Mouse (Mus musculus): ENCODE data around the gene Tfip11.
A peak's percentile ranks its signal among the peaks of the same experiment; 100 is the strongest.

Tfip11 gene

DNA sequence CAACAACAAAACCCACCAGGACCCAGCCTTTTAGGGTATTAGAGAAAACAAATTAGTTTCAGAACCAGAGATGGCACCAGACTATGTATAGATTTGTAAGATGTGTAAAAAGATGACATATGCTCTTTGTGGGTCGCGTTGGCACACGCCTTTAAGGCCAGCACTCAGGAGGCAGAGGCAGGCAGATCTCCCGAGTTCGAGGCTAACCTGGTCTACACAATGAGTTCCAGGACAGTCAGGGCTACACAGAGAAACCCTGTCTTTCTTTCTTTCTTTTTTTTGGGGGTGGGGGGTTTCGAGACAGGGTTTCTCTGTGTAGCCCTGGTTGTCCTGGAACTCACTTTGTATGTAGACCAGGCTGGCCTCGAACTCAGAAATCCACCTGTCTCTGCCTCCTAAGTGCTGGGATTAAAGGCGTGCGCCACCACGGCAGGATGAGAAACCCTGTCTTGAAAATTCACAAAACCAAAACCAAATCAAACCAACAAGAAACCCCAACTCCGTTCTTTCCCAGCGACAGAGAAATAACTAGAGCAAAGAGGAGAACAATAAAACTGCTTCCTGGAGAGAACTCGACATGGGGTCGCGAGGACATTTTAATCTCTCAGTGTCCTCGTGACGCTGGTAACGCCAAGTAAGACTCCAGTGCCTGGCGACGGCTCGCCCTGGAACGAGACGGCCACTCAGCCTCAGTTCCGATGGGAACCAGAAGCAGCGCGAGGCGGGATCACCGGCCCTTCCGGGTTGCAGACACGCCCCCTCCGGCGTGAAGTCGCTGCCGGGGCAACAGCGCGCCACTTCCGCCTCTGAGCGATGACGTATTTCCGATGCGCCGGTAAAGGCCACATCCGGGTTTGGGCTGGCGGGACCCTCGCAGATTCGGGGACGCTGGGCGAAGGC lies at the start of gene Tfip11:
Gene Tfip11 (plus strand): TSS at position 813 of the 900 bp plus-strand sequence.
- DNase-seq (ENCODE audit: extremely low spot score, low spot score) = peak; percentile 99

GRCm38 (mm10) chr5:112276907-112277348 lies 49.2 kb upstream of the Tfip11 start:
- no peak for DNase-seq (ENCODE audit: extremely low spot score, low spot score)

GRCm38 (mm10) chr5:112277906-112278470 lies 48.2 kb upstream of the Tfip11 start:
- no peak for DNase-seq (ENCODE audit: extremely low spot score, low spot score)

DNA sequence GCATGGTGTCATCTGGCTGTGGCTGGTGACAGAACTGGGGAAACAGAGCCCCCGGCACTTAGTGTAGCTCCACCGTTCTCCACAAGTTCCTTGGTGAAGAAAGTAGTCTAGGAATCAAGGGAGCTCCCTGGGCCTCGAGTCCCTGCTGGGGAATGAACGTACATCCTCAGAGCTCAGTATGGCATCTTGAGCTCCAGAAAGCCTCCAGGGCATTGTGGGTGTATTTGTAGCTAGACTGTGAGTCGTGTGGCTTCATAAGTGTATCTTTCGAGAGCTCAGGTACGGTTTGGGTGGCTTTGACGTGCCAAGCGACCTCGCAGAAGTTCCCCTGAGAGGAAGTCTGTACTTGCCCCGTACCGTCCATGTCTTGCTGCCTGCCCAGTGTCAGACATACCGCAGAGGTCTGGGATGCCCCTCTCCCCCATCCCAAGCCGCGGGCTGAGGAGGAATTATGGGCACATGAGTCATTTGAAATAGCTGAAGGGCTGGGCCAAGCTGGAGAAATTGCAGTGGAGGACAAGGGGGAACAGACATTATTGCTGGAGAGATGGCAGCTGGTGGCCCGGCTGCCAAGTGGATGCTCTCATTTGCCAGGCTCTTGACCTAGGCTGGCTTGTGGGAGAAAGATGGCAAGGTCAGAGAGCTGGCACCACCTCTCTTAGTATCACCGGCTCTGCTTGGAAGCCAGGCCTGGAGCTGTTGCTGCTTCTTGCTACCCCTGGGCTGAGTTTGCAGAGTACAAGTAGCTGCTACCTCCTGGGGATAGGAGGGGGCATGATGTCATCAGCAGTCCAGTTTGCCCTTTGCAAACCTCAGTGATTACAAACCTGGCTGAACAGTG lies 46.8 kb upstream of the Tfip11 start:
- DNase-seq (ENCODE audit: extremely low spot score, low spot score) = no peak

DNA sequence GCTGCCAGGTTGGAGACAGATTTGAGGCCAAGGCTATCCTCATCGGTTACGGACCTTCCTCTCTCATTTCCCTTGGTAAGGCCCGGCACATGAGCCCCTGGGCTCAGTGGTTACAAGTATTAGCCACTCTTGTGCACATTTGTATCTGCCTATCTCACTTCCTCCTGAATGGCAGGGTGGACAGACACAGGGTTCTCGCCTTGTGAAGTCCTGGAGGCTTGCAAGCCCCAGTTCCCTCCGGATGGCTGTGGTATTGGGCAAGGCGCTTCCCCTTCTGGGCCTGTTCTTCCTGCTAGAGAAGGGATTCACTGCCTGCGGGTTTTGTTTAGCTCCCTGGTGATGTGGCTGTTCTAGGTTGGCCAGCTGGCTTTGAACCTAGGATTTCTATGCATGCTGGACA lies 46.0 kb upstream of the Tfip11 start:
- DNase-seq (ENCODE audit: extremely low spot score, low spot score) = no peak

DNA sequence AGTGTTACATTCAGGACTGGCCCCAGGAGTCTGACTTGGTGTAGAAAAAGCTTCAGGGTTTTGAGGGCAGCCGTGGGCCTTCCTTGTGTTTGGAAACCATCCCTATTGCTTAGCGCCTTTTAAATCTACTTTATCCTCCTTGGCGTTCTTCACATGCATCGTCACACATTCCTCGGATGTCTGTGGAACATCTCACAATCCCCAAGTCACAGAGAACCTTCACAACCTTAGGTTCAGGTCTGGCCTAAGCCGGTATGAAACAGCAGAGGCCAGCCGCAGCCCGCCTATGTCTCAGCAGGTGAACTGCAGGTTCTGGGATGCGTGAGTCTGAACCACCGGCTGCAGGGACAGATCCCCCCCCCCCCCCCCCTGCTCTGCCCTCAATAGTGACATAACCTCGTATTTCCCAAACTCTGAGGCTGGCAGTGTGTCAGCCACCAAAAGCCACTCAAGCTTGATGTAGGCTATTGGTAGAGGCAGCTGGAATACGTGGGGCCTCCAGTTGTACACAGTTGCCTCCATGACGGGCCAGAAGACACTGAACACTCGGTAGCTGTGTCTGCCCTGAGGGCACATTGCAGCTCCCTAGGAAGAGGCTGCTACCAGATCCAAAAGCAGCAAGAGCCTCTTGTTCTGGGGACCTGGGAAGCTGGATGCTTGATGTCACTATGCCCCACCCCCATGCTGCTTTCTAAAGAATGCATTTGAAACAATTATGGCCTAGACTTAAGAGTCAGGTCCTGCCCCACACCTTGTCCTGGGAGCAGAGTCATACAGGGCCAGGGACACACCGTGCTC lies 45.1 kb upstream of the Tfip11 start:
- no peak for DNase-seq (ENCODE audit: extremely low spot score, low spot score)

- DNase-seq (ENCODE audit: extremely low spot score, low spot score) = no peak
Observed at GRCm38 (mm10) chr5:112281676-112282075, 44.5 kb upstream of the Tfip11 start.

DNA sequence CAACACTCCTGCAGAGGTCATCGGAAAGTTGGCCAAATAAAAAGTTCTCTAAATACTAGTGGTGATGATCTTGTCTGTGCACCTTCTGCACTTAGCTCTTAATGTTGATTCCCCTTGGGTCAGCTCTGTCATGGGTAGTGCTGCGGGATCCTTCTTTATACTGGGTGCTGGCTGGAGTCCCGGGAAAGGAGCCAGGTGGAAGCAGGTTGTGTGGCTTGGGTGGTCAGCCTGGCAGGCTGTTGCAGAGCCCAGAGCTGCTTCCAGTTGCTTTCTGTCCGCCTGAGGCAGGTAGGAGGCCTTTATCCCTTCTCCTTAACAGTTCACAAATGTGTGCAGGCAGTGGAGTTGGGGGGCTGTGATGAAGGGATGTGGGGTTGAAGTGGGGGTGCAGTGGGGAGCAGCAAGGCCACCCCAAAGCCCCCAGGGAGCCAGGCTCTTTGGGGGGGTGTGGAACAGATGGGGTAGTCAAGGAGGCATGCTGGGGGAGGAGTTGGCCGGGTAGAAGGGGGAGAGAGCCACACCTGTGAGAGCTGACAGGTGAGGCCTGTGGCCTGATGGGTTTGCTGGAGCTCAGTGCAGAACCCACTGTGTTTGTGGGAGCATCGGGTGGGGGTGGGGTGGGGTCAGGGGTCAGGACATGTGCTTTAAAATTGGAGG lies 43.9 kb upstream of the Tfip11 start:
- no peak for DNase-seq (ENCODE audit: extremely low spot score, low spot score)

- DNase-seq (ENCODE audit: extremely low spot score, low spot score) = no peak
Observed at GRCm38 (mm10) chr5:112282780-112283482, 43.2 kb upstream of the Tfip11 start.

DNA sequence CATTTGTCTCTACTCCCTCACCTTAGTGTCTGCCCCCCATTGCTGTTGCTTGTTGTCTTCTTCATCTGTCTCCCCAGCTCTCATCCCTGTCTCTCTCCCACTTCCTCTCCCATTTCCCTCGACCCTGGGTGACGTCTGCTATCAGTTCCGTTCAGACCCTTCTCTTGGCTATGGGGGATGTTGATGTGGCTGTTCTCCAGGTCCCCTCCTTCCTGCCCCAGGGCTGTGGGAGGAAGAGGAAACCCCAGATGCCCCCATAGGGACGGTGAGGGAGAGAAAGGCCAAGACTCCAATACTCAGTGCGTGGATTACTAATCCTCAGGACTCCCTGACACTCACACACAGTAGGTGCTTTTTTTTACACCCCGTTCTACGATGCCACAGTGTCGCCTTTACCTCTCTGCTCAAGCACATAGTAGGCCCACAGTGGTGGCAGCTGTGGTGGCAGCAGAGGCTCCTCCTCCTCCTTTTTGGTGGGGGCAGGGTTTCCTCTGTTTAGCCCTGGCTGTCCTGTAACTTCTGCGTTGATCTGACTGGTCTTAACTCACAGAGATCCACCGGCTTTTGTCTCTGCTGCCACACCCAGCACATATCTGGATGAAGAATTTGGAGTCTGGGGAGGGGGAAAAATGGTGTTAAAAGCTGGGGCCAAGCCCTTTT lies 42.5 kb upstream of the Tfip11 start:
- no peak for DNase-seq (ENCODE audit: extremely low spot score, low spot score)

DNA sequence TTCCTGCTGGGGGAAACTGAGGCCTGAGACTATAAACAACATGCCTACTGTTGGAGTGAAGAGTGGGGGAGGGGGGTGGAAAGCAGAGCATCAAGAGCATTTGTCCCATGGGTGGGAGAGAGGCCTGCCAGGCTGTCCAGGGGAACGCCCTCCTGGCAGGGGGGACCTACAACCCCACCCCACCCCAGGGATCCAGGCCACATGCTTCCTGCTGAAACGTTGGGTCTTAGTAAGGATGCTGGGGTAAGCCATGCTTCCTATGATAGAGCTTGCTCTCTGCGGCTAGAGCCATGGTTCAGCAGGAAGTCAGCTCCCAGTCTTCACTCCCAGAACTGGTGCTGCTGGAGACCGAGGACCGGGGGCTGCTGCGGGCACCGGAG lies 42.0 kb upstream of the Tfip11 start:
- DNase-seq (ENCODE audit: extremely low spot score, low spot score) = no peak

DNA sequence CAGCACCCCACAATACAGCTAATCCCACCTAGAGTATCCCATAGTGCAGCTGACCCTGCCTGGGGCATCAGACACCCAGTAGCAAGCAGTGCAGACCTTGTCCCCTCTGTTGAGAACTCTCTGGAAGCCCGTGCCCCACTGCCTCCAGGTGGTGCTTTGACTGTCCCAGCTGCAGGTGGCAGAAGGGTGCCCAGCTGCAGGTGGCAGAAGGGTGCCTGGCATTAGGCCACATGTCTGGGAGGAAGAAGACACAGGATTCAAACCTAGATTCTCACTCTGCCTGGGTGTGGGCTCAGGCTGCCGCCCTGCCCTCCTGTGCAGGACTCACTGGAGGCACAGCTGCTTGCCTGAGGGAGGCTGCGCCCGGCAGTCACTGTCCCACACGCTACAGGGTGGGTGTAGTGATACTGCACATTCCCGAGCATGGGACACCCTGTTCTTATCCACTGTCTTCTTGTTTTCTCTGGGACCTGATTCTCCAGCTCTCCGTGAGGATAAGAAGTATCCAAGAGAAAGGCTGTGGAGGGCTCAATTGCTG lies 40.5 kb upstream of the Tfip11 start:
- no peak for DNase-seq (ENCODE audit: extremely low spot score, low spot score)

DNA sequence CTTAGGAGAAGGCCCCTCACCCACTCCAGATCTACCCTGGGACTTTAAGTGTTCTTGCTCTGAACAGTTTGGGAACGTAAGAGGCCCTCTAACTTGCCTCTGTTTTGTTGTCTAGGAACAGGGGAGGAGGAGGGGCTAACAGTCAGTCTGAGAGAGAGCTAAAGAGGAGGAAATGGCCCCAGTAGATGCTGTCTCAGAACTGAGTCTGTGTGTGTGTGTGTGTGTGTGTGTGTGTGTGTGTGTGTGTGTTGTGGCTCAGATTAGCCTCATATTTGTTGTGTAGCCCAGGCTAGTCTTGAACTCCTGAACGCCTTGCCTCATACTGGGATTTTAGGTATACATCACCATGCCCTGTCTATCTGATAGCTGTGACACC lies 39.6 kb upstream of the Tfip11 start:
- DNase-seq (ENCODE audit: extremely low spot score, low spot score) = no peak

DNA sequence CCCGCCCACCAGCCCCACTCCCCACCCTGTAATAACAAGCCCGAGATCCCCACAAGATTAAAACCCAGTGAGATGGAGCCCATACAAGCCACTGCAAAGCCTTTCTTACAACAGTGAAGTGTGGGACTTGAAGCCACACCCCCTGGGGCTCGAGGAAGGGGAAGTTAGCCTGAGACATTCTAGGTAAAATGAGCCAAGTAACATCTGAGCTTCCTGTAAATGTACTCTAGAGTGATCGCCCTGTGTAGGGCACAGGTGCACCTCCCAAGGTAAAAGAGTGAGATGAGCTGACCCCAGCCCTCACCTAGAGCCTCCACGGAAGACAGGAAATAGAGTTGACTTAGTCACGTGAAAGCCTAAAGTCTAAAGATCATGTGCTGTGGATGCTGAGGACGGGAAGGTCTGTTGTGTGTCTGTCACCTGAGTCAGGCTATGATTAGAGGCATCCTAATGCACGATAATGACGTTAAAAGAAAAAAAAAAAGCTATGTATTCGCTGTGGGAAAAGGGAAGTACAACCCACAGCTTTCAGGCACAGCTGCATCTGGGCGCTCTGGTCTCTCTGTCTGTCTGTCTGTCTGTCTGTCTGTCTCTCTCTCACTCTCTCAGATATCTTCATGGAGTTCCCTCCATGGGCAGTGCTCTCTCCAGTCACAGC lies 39.0 kb upstream of the Tfip11 start:
- no peak for DNase-seq (ENCODE audit: extremely low spot score, low spot score)

DNA sequence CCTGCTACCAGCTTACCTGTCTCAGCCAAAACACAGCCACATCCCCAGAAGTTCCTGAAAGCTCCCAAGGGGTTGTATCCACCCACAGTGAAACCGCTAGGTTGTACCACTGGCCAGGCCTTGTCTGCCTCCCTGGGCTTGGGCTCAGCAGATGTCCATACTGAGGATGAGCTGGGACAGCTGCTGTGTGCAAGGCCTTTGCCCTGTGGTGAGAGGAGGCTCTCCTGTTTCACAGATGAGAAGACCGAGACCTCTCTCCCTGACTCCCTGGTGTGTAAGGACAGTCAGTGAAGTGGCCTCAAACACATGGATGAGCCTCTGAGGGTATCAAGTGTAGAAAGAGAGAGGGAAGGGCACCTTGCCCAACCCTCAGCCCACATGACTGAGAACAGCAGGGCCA lies 38.5 kb upstream of the Tfip11 start:
- DNase-seq (ENCODE audit: extremely low spot score, low spot score) = no peak

GRCm38 (mm10) chr5:112288193-112289141 lies 37.7 kb upstream of the Tfip11 start:
- DNase-seq (ENCODE audit: extremely low spot score, low spot score) = no peak

DNA sequence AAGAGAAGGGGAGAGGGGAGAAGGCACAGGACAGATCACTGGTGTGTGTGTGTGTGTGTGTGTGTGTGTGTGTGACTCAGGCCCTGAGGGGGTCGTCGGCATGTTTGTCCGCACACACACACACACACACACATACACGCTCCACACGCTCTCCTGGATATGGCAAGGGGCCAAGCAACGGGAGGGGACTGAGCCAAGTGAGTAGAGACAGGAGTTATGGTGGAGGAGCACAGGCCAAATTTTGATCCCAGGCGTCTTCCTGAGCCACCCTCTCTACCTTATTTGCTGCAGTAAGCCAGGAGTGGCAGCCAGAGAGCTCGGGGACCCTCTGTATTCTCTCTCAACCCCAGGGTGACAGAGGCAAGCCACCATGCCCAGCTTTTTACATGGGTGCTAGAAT lies 36.9 kb upstream of the Tfip11 start:
- DNase-seq (ENCODE audit: extremely low spot score, low spot score) = no peak
